8 mouse cellular contexts compared by ENCODE assay signal in genomic region chr11:116022256-116022780, GRCm38 (mm10). TPM values are rescaled to one million over a fixed set of nuclear protein-coding genes. Genes with fewer than 3 reads are reported as not detected.
DNase-seq lines count a peak whose midpoint lies in the region; ATAC-seq and TF ChIP-seq lines count a peak whose summit lies in the region.

No protein-coding gene starts in this region.

- ATAC-seq in heart, embryonic 14.5 days (ENCODE audit: insufficient number of reproducible peaks, insufficient read depth, low FRiP score, low read depth) = no peak
- ATAC-seq in hindbrain, embryonic 12.5 days (ENCODE audit: low FRiP score) = no peak
- ATAC-seq in midbrain, embryonic 11.5 days (ENCODE audit: low FRiP score) = no peak

- H3K9me3 ChIP-seq in heart, embryonic 14.5 days (ENCODE audit: control insufficient read depth, low read length) = no peaks in the 10 kb centered on the region
- no peaks in the 10 kb centered on the region for H3K9me3 ChIP-seq in MEL (replicated peaks; ENCODE audit: insufficient read depth, low read length)
- H3K9me3 ChIP-seq in hindbrain, embryonic 12.5 days (replicated peaks) = no peaks in the 10 kb centered on the region
- H3K9me3 ChIP-seq in midbrain, embryonic 11.5 days (ENCODE audit: control insufficient read depth, low read length) = no peaks in the 10 kb centered on the region

- H3K27me3 ChIP-seq in heart, embryonic 14.5 days (ENCODE audit: control insufficient read depth, insufficient read depth, low read length) = no peaks in the 10 kb centered on the region
- no peaks in the 10 kb centered on the region for H3K27me3 ChIP-seq in MEL (ENCODE audit: control insufficient read depth in 1 of 2, insufficient read depth in 2 of 2, low read length in 2 of 2)
- H3K27me3 ChIP-seq in hindbrain, embryonic 12.5 days = no peaks in the 10 kb centered on the region
- no peaks in the 10 kb centered on the region for H3K27me3 ChIP-seq in midbrain, embryonic 11.5 days (ENCODE audit: control insufficient read depth, insufficient read depth, low read length)

- peak overlapping the region; percentile 66 for H3K9ac ChIP-seq in heart, embryonic 14.5 days (ENCODE audit: low read length)
- peak overlapping the region; percentile 49 for H3K9ac ChIP-seq in MEL (ENCODE audit: control insufficient read depth, low read depth, low read length, poor library complexity, severe bottlenecking)
- H3K9ac ChIP-seq in hindbrain, embryonic 12.5 days = peak overlapping the region; percentile 25
- H3K9ac ChIP-seq in midbrain, embryonic 11.5 days (ENCODE audit: low read length) = no peak overlapping the region

- intact Hi-C loops in heart, postnatal 36 days (cut with DNase I) = no loop called here

- peaks cover 23% of the 10 kb centered on the region for H3K36me3 ChIP-seq in heart, embryonic 14.5 days (ENCODE audit: control insufficient read depth, insufficient read depth, low read length)
- H3K36me3 ChIP-seq in MEL (ENCODE audit: control insufficient read depth in 1 of 2, insufficient read depth in 2 of 2, low read length in 2 of 2) = peaks cover 4 to 16% of the 10 kb centered on the region in 2 experiments
- H3K36me3 ChIP-seq in hindbrain, embryonic 12.5 days = peaks cover 15% of the 10 kb centered on the region
- no peaks in the 10 kb centered on the region for H3K36me3 ChIP-seq in midbrain, embryonic 11.5 days (ENCODE audit: control insufficient read depth, insufficient read depth, low read length)

- peaks cover 14% of the 10 kb centered on the region for H3K79me2 ChIP-seq in MEL (ENCODE audit: control insufficient read depth, insufficient read depth, low read length, poor library complexity)

- no peak for TF ChIP-seq POLR2A in MEL (IDR thresholded peaks at IDR 0.05; ENCODE audit: control insufficient read depth in 1 of 2, insufficient read depth in 1 of 2, low read depth in 1 of 2, low read length in 2 of 2, poor library complexity in 1 of 2)

- H3K4me1 ChIP-seq in heart, embryonic 14.5 days (ENCODE audit: control insufficient read depth in 2 of 2, insufficient read depth in 2 of 2, low read length in 2 of 2) = 0 out of 4 replicates have a peak, but pooled peaks cover 0 to 12% of the 10 kb centered on the region in 2 experiments
- peaks cover 2 to 3% of the 10 kb centered on the region in 2 experiments; a peak in 3 of 4 replicates for H3K4me1 ChIP-seq in MEL (ENCODE audit: control insufficient read depth in 1 of 2, insufficient read depth in 2 of 2, low read length in 2 of 2)
- H3K4me1 ChIP-seq in hindbrain, embryonic 12.5 days = peaks cover 13% of the 10 kb centered on the region
- peaks cover 5% of the 10 kb centered on the region; the same call in 1 of the 2 replicates for H3K4me1 ChIP-seq in midbrain, embryonic 11.5 days (ENCODE audit: control insufficient read depth, insufficient read depth, low read length)

- peak overlapping the region in 1 of 2 experiments; percentile 35; a peak in 2 of 4 replicates for H3K4me3 ChIP-seq in heart, embryonic 14.5 days (ENCODE audit: control insufficient read depth in 1 of 2, insufficient read depth in 1 of 2, low read depth in 1 of 2, low read length in 2 of 2)
- H3K4me3 ChIP-seq in MEL (ENCODE audit: control insufficient read depth in 1 of 2, insufficient read depth in 1 of 2, low read depth in 2 of 2, low read length in 2 of 2) = peak overlapping the region in 1 of 2 experiments; percentile 20; a peak in 2 of 4 replicates
- H3K4me3 ChIP-seq in hindbrain, embryonic 12.5 days = peak overlapping the region; percentile 29
- peak overlapping the region; percentile 28 for H3K4me3 ChIP-seq in midbrain, embryonic 11.5 days (ENCODE audit: low read depth, low read length)

- H3K27ac ChIP-seq in heart, embryonic 14.5 days (replicated peaks in 1 of 2; ENCODE audit: control insufficient read depth in 1 of 2, insufficient read depth in 1 of 2, low read depth in 2 of 2, low read length in 2 of 2) = no peak overlapping the region
- no peak overlapping the region for H3K27ac ChIP-seq in MEL (ENCODE audit: control insufficient read depth, low read depth, low read length)
- H3K27ac ChIP-seq in hindbrain, embryonic 12.5 days = no peak overlapping the region
- H3K27ac ChIP-seq in midbrain, embryonic 11.5 days (ENCODE audit: low read depth, low read length) = no peak overlapping the region

- TF ChIP-seq EP300 in MEL (IDR thresholded peaks at IDR 0.05; ENCODE audit: low read depth in 1 of 2, low read length in 2 of 2) = no peak

- no peak for TF ChIP-seq RAD21 in MEL (IDR thresholded peaks at IDR 0.05; ENCODE audit: low read depth, low read length)

- WGBS in heart, embryonic 14.5 days = 71% methylated on average over 4 of the region's 4 CpGs
- WGBS in hindbrain, embryonic 12.5 days = 83% methylated on average over 4 of the region's 4 CpGs
- WGBS in midbrain, embryonic 11.5 days = 77% methylated on average over 4 of the region's 4 CpGs

- DNase-seq in heart, postnatal 36 days = no peak
- DNase-seq in MEL (ENCODE audit: low read depth, low spot score) = peak; percentile 58
- peak; percentile 89 for DNase-seq in midbrain, embryonic 11.5 days (ENCODE audit: low spot score, missing footprints)
- DNase-seq in B cell, adult 2 months = no peak
- no peak for DNase-seq in urinary bladder, postnatal 36 days (ENCODE audit: low spot score in 2 of 2)
- no peak for DNase-seq in spleen, postnatal 4 days (ENCODE audit: low spot score in 2 of 2)

- H3K4me2 ChIP-seq in heart, embryonic 14.5 days (ENCODE audit: low read length) = peak overlapping the region; percentile 69
- H3K4me2 ChIP-seq in hindbrain, embryonic 12.5 days (replicated peaks) = peak overlapping the region; percentile 59
- peak overlapping the region; percentile 47 for H3K4me2 ChIP-seq in midbrain, embryonic 11.5 days

- no peak for TF ChIP-seq CTCF in MEL (IDR thresholded peaks at IDR 0.05 in 2 of 3, conservative IDR thresholded peaks at IDR 0.05 in 1 of 3; ENCODE audit: control insufficient read depth in 1 of 3, insufficient read depth in 1 of 3, low read depth in 2 of 3, low read length in 3 of 3, poor library complexity in 1 of 3, severe bottlenecking in 1 of 3)

TF ChIP-seq in MEL, 35 proteins besides CTCF, POLR2A, EP300 and RAD21 (continues in another document):
- no peak for TF ChIP-seq POLR2AphosphoS5 (IDR thresholded peaks at IDR 0.05; ENCODE audit: borderline replicate concordance, low read depth, low read length)
- TF ChIP-seq HCFC1 (IDR thresholded peaks at IDR 0.05; ENCODE audit: low read depth, low read length) = no peak
- TF ChIP-seq SMC3 (IDR thresholded peaks at IDR 0.05; ENCODE audit: low read depth, low read length) = no peak
- no peak for TF ChIP-seq RCOR1 (IDR thresholded peaks at IDR 0.05; ENCODE audit: low read depth, low read length)
- no peak for TF ChIP-seq ZNF384 (IDR thresholded peaks at IDR 0.05; ENCODE audit: low read depth, low read length)
- no peak for TF ChIP-seq JUND (IDR thresholded peaks at IDR 0.05; ENCODE audit: low read depth, low read length)
- TF ChIP-seq NELFE (IDR thresholded peaks at IDR 0.05; ENCODE audit: low read depth, low read length) = no peak

RNA-seq across cellular contexts. Expression of gene H3f3b, which starts 5.4 kb away (rescaled TPM):
- 649 and 684 TPM in 2 replicates for polyA plus RNA-seq in heart, embryonic 14.5 days (2014; fragmentation: Nextera tagmentation; extraction: Ambion mirVana)
- total RNA-seq in heart, postnatal 36 days (2021) = 100 to 1,000 TPM; 136 to 158 TPM
- 451 and 498 TPM in 2 replicates for total RNA-seq in MEL (2012; rRNA removed)
- 100 to 1,000 TPM in 1 of 2 experiments, 10 to 100 TPM in 1; 96.6 to 767 TPM for polyA plus RNA-seq in MEL (2012; ENCODE audit: insufficient read depth in 1 of 2, insufficient read length in 2 of 2, low read depth in 1 of 2, low replicate concordance in 2 of 2, missing spikeins in 1 of 2)
- polyA plus RNA-seq in hindbrain, embryonic 12.5 days (2016; fragmentation: Nextera tagmentation; extraction: Ambion mirVana) = 2,216 and 2,474 TPM in 2 replicates
- polyA plus RNA-seq in midbrain, embryonic 11.5 days (2014; fragmentation: Nextera tagmentation; extraction: Ambion mirVana) = 1,982 and 2,171 TPM in 2 replicates

RNA-seq across cellular contexts. Expression of gene Unk, which starts 7.8 kb away (rescaled TPM):
- polyA plus RNA-seq in heart, embryonic 14.5 days (2014; fragmentation: Nextera tagmentation; extraction: Ambion mirVana) = 19.3 and 20.9 TPM in 2 replicates
- total RNA-seq in heart, postnatal 36 days (2021) = 1 to 10 TPM; 8.0 to 8.4 TPM
- total RNA-seq in MEL (2012; rRNA removed) = 21.7 and 24.0 TPM in 2 replicates
- 10 to 100 TPM in 1 of 2 experiments, not detected in 1; 42.3 TPM for polyA plus RNA-seq in MEL (2012; ENCODE audit: insufficient read depth in 1 of 2, insufficient read length in 2 of 2, low read depth in 1 of 2, low replicate concordance in 2 of 2, missing spikeins in 1 of 2)
- polyA plus RNA-seq in hindbrain, embryonic 12.5 days (2016; fragmentation: Nextera tagmentation; extraction: Ambion mirVana) = 48.8 and 49.1 TPM in 2 replicates
- 23.4 and 24.1 TPM in 2 replicates for polyA plus RNA-seq in midbrain, embryonic 11.5 days (2014; fragmentation: Nextera tagmentation; extraction: Ambion mirVana)

RNA-seq across cellular contexts. Expression of gene Galk1, which starts 9.8 kb away (rescaled TPM):
- 126 and 128 TPM in 2 replicates for polyA plus RNA-seq in heart, embryonic 14.5 days (2014; fragmentation: Nextera tagmentation; extraction: Ambion mirVana)
- total RNA-seq in heart, postnatal 36 days (2021) = 10 to 100 TPM; 12.8 to 19.3 TPM
- total RNA-seq in MEL (2012; rRNA removed) = 253 and 322 TPM in 2 replicates
- polyA plus RNA-seq in MEL (2012; ENCODE audit: insufficient read depth in 1 of 2, insufficient read length in 2 of 2, low read depth in 1 of 2, low replicate concordance in 2 of 2, missing spikeins in 1 of 2) = 100 to 1,000 TPM in 1 of 2 experiments, not detected in 1; 326 TPM
- polyA plus RNA-seq in hindbrain, embryonic 12.5 days (2016; fragmentation: Nextera tagmentation; extraction: Ambion mirVana) = 109 and 115 TPM in 2 replicates
- 82.5 and 93.4 TPM in 2 replicates for polyA plus RNA-seq in midbrain, embryonic 11.5 days (2014; fragmentation: Nextera tagmentation; extraction: Ambion mirVana)

RNA-seq across cellular contexts. Expression of gene Itgb4, which starts 47.8 kb away (rescaled TPM):
- polyA plus RNA-seq in heart, embryonic 14.5 days (2014; fragmentation: Nextera tagmentation; extraction: Ambion mirVana) = 0.84 and 0.93 TPM in 2 replicates
- 1 to 10 TPM; 2.6 to 3.4 TPM for total RNA-seq in heart, postnatal 36 days (2021)
- total RNA-seq in MEL (2012; rRNA removed) = 0.39 and 0.69 TPM in 2 replicates
- under 1 TPM in 1 of 2 experiments, not detected in 1; 0.85 TPM for polyA plus RNA-seq in MEL (2012; ENCODE audit: insufficient read depth in 1 of 2, insufficient read length in 2 of 2, low read depth in 1 of 2, low replicate concordance in 2 of 2, missing spikeins in 1 of 2)
- 1.7 and 2.1 TPM in 2 replicates for polyA plus RNA-seq in hindbrain, embryonic 12.5 days (2016; fragmentation: Nextera tagmentation; extraction: Ambion mirVana)
- polyA plus RNA-seq in midbrain, embryonic 11.5 days (2014; fragmentation: Nextera tagmentation; extraction: Ambion mirVana) = 0.23 and 0.25 TPM in 2 replicates

RNA-seq across cellular contexts. Expression of gene Unc13d, which starts 55.4 kb away (rescaled TPM):
- polyA plus RNA-seq in heart, embryonic 14.5 days (2014; fragmentation: Nextera tagmentation; extraction: Ambion mirVana) = 0.66 and 0.69 TPM in 2 replicates
- under 1 TPM; 0.41 to 0.42 TPM for total RNA-seq in heart, postnatal 36 days (2021)
- total RNA-seq in MEL (2012; rRNA removed) = 146 and 176 TPM in 2 replicates
- polyA plus RNA-seq in MEL (2012; ENCODE audit: insufficient read depth in 1 of 2, insufficient read length in 2 of 2, low read depth in 1 of 2, low replicate concordance in 2 of 2, missing spikeins in 1 of 2) = 100 to 1,000 TPM in 1 of 2 experiments, not detected in 1; 115 TPM
- 1.6 and 1.7 TPM in 2 replicates for polyA plus RNA-seq in hindbrain, embryonic 12.5 days (2016; fragmentation: Nextera tagmentation; extraction: Ambion mirVana)
- polyA plus RNA-seq in midbrain, embryonic 11.5 days (2014; fragmentation: Nextera tagmentation; extraction: Ambion mirVana) = 0.82 and 1.1 TPM in 2 replicates

Comparison
In these comparisons a context has a peak if more than half of its experiments do, and no peak if none do; other contexts are left out.
1. DNase-seq: peak in MEL (single experiment) and midbrain, embryonic 11.5 days (single experiment); none in heart, postnatal 36 days (0 of 2), B cell, adult 2 months (0 of 2), urinary bladder, postnatal 36 days (0 of 2) and spleen, postnatal 4 days (0 of 2).
2. Peak in every context shown above with its lines, with median percentiles within 50 percentile points of each other: H3K4me2 ChIP-seq.